Mouse (Mus musculus) kidney, postnatal 10 days (tissue): ENCODE data around the gene Cacul1.

Experiments used
- DNase-seq: peaks from one replicate; pipeline ENCODE4 v3.0.0; 2021; ENCODE audit warnings: mixed read lengths

Gene Cacul1

GRCm38 (mm10) chr19:60529302-60529701 lies 51.5 kb downstream of the Cacul1 start:
- DNase-seq = no peak

GRCm38 (mm10) chr19:60528602-60529001 lies 52.2 kb downstream of the Cacul1 start:
- DNase-seq = no peak

GRCm38 (mm10) chr19:60526876-60527275 lies 53.9 kb downstream of the Cacul1 start:
- no peak for DNase-seq

- no peak for DNase-seq
These were observed 55.7 kb downstream of the Cacul1 start for GRCm38 (mm10) chr19:60525086-60525485.

- no peak for DNase-seq
These were observed 56.1 kb downstream of the Cacul1 start for GRCm38 (mm10) chr19:60524678-60525077.

- DNase-seq = no peak
These were observed 60.7 kb downstream of the Cacul1 start for GRCm38 (mm10) chr19:60520131-60520530.

- no peak for DNase-seq
These were observed 65.8 kb downstream of the Cacul1 start for GRCm38 (mm10) chr19:60515064-60515463.

GRCm38 (mm10) chr19:60513431-60513830 lies 67.4 kb downstream of the Cacul1 start:
- DNase-seq = no peak

GRCm38 (mm10) chr19:60500209-60500608 lies 80.6 kb downstream of the Cacul1 start:
- peak; percentile 14 for DNase-seq

- no peak for DNase-seq
These were observed 83.7 kb downstream of the Cacul1 start for GRCm38 (mm10) chr19:60497171-60497570.

GRCm38 (mm10) chr19:60495772-60496171 lies 85.1 kb downstream of the Cacul1 start:
- DNase-seq = no peak

- DNase-seq = no peak
These were observed 91.3 kb downstream of the Cacul1 start for GRCm38 (mm10) chr19:60489566-60489965.

- no peak for DNase-seq
These were observed 95.6 kb downstream of the Cacul1 start for GRCm38 (mm10) chr19:60485261-60485660.

- no peak for DNase-seq
These were observed 102.0 kb downstream of the Cacul1 start for GRCm38 (mm10) chr19:60478859-60479258.

- DNase-seq = no peak
These were observed 103.0 kb downstream of the Cacul1 start for GRCm38 (mm10) chr19:60477788-60478187.
